Mouse (Mus musculus): ENCODE data around the gene Gm20737.
"Not testable (repeated sequence)": the region's sequence is repeated elsewhere in the genome, so short reads cannot be mapped to it uniquely, and the experiment has no call there.

Gm20737 gene

GRCm38 (mm10) chrY:10535942-10536341 is at the start of gene Gm20737:
Gm20737 (minus strand) TSS chrY:10536042.
- in situ Hi-C loops (cut with MboI): not testable (repeated sequence)

GRCm38 (mm10) chrY:10553153-10553552 is 17.3 kb upstream of the Gm20737 start, which contains the start of gene Gm21775:
Gm21775 (plus strand) TSS chrY:10553453.
- in situ Hi-C loops (cut with MboI): not testable (repeated sequence)

Data from mature B cell (primary cell).